In genomic region chr14:120392441-120392840, GRCm38 (mm10) we compare ENCODE assay signal across 11 mouse cellular contexts.
"Had no signal": no experiment of that assay in that cellular context is flagged by ENCODE, and none has a peak within 500 bp of the region (broad histone marks: within the 10 kb centered on the region; RNA-seq: fewer than 3 reads in every experiment).

No protein-coding gene starts in this region.

- DNase-seq: kidney, postnatal 14 days; left cerebral cortex, postnatal 4 days; lung, adult 18-20 months; retina, postnatal 1 day; spleen, adult 18-20 months; thymus, adult 18-20 months; thymus, postnatal 14 days had no signal

- H3K4me3 ChIP-seq: kidney, embryonic 15.5 days; limb, embryonic 13.5 days; neural tube, embryonic 13.5 days had no signal

- H3K4me2 ChIP-seq: kidney, embryonic 15.5 days; limb, embryonic 13.5 days; neural tube, embryonic 13.5 days had no signal

- H3K9ac ChIP-seq: kidney, embryonic 15.5 days; limb, embryonic 13.5 days; liver, embryonic 14.5 days; neural tube, embryonic 13.5 days had no signal

- H3K27me3 ChIP-seq: kidney, embryonic 15.5 days; limb, embryonic 13.5 days; neural tube, embryonic 13.5 days had no signal

- H3K27ac ChIP-seq: kidney, embryonic 15.5 days; limb, embryonic 13.5 days; liver, embryonic 14.5 days; neural tube, embryonic 13.5 days had no signal

- H3K9me3 ChIP-seq: kidney, embryonic 15.5 days; limb, embryonic 13.5 days; neural tube, embryonic 13.5 days had no signal
